Mouse (Mus musculus) small intestine, adult 2 months (tissue): ENCODE measurements at regions not wholly inside any gene's neighbourhood (a gene's known extent, or its start where the extent isn't known, plus 50 kb on each side); places are given as distances from the start of the nearest gene placed in this dataset.

ENCODE experiments used
- CTCF ChIP-seq: fragments of 200-500 bp; IDR thresholded peaks from 2 replicates; pipeline ENCODE4 v1.5.1; 2012; ENCODE audit warnings: low read depth, mild to moderate bottlenecking, control low read depth, inconsistent platforms, low read length, moderate library complexity, mixed read lengths; ENCODE audit not compliant: insufficient replicate concordance, insufficient read length; ENCODE audit errors: extremely low read depth
- POLR2A ChIP-seq: fragments of 200-500 bp; IDR thresholded peaks from 2 replicates; pipeline ENCODE4 v1.6.1; 2012; ENCODE audit warnings: low read depth, mild to moderate bottlenecking, control low read depth, inconsistent platforms, low read length, moderate library complexity

DNA sequence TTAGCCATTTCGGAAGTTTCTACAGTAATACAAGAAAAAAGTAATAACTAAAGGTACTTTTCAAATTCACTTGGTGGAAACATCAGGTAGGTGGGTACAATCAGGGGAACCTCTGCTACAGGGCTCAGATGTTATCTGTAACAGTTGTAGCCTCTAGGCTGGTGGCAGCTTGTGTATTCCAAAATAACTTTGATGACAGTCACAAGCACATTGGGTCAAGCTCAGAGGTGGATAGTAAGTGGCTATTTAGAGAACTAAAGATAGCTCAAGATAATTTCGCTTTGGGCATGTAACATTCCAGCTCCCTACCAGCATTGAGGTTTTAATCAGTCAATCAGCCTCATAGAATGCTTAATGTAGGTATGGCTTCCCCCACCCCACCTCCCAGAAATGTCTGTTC is 121.7 kb upstream of the Adra1d start:
- no peak for TF ChIP-seq CTCF
- TF ChIP-seq POLR2A, result no peak
